Mouse (Mus musculus) neural tube, embryonic 11.5 days (tissue): ENCODE results near the gene Maml1. TPM values are rescaled to one million over a fixed set of nuclear protein-coding genes. Genes with fewer than 3 reads are reported as not detected.

Source experiments
- ATAC-seq: fragments of 200-750 bp; cut with Nextera tagmentation; 2 replicates; pipeline ENCODE4 v1.8.0; 2017; ENCODE audit warnings: moderate number of reproducible peaks, mild to moderate bottlenecking, moderate TSS enrichment, moderate library complexity; ENCODE audit not compliant: insufficient read depth, low FRiP score, low TSS enrichment
- DNase-seq: peaks from one replicate; pipeline ENCODE4 v3.0.0-alpha.2; 2015; ENCODE audit warnings: low spot score
- H3K27ac ChIP-seq: fragments of 300-500 bp; sonication (generic); 2 replicates; pipeline ENCODE4 v1.5.1; 2014; ENCODE audit warnings: low read depth, mild to moderate bottlenecking, low read length
- H3K27me3 ChIP-seq: fragments of 300-500 bp; sonication (generic); 2 replicates; pipeline ENCODE4 v1.6.1; 2014; ENCODE audit warnings: mild to moderate bottlenecking, low read length, mixed read lengths; ENCODE audit not compliant: control insufficient read depth, insufficient read depth
- H3K36me3 ChIP-seq: fragments of 300-500 bp; sonication (generic); 2 replicates; pipeline ENCODE4 v1.6.1; 2014; ENCODE audit warnings: mild to moderate bottlenecking, low read length, moderate library complexity, mixed read lengths; ENCODE audit not compliant: control insufficient read depth, insufficient read depth
- H3K4me1 ChIP-seq: fragments of 300-500 bp; sonication (generic); 2 replicates; pipeline ENCODE4 v1.6.1; 2014; ENCODE audit warnings: low read length, mixed read lengths; ENCODE audit not compliant: control insufficient read depth, insufficient read depth
- H3K4me2 ChIP-seq: fragments of 300-500 bp; sonication (generic); 2 replicates; pipeline ENCODE4 v1.6.1; 2014; ENCODE audit warnings: low read depth, mild to moderate bottlenecking, moderate library complexity
- H3K4me3 ChIP-seq: fragments of 300-500 bp; sonication (generic); 2 replicates; pipeline ENCODE4 v1.5.1; 2014; ENCODE audit warnings: low read depth, low read length
- H3K9ac ChIP-seq: fragments of 300-500 bp; sonication (generic); 2 replicates; pipeline ENCODE4 v1.6.1; 2014; ENCODE audit warnings: mild to moderate bottlenecking, low read length
- H3K9me3 ChIP-seq: fragments of 300-500 bp; sonication (generic); 2 replicates; pipeline ENCODE4 v1.6.1; 2016; ENCODE audit warnings: low read length; ENCODE audit not compliant: control insufficient read depth
- WGBS: fragments of 180-500 bp; shearing (Covaris S2); extraction: QIAGEN DNeasy Blood & Tissue Kit; methylation state at CpG from one replicate; pipeline ENCODE4 v1.1.7; 2014; 5-methylcytosine and 5-hydroxymethylcytosine counted together
- polyA plus RNA-seq: library from polyadenylated mRNA; unstranded; fragments of >200 nt; fragmentation: Nextera tagmentation; extraction: Ambion mirVana; gene quantifications from 2 replicates; pipeline ENCODE4 v1.2.1, GENCODE M21; 2014

Gene Maml1
- polyA plus RNA-seq, 1 experiment from 2014 or later, result 10.7 TPM

- 92% methylated on average over 13 of the region's 13 CpGs for WGBS
- DNase-seq (no peak), ATAC-seq (no peak)
- Histone ChIP-seq H3K9me3 (no peaks in the 10 kb centered on the region), H3K4me3 (no peak overlapping the region), H3K27me3 (peaks cover 14% of the 10 kb centered on the region), H3K36me3 (peaks cover 4% of the 10 kb centered on the region; the same call in 1 of the 2 replicates), H3K4me2 (no peak overlapping the region), H3K27ac (no peak overlapping the region), H3K4me1 (peaks cover 11% of the 10 kb centered on the region; the same call in 1 of the 2 replicates), H3K9ac (no peak overlapping the region)
Observed at GRCm38 (mm10) chr11:50233022-50233421, 59.1 kb downstream of the Maml1 start.

- WGBS, result 19% methylated on average over 8 of the region's 8 CpGs
- H3K36me3 ChIP-seq, result peaks cover 4% of the 10 kb centered on the region; the same call in 1 of the 2 replicates
- 0 out of 2 replicates have a peak, but pooled peaks cover 2% of the 10 kb centered on the region for H3K27me3 ChIP-seq
- H3K4me3 ChIP-seq, result peak overlapping the region; percentile 14; the same call in 1 of the 2 replicates
- peaks cover 12% of the 10 kb centered on the region for H3K4me1 ChIP-seq
- no peak overlapping the region for H3K9ac ChIP-seq
- no peak for DNase-seq
- 0 out of 2 replicates have a peak, but pooled peaks have one; percentile 39 for ATAC-seq
- no peak overlapping the region; the same call in 1 of the 2 replicates for H3K4me2 ChIP-seq
- no peak overlapping the region for H3K27ac ChIP-seq
- no peaks in the 10 kb centered on the region for H3K9me3 ChIP-seq
Observed at GRCm38 (mm10) chr11:50231411-50231810, 60.7 kb downstream of the Maml1 start.

GRCm38 (mm10) chr11:50230481-50231304, 61.4 kb downstream of the Maml1 start:
- no peak overlapping the region for H3K27ac ChIP-seq
- WGBS, result 20% methylated on average over 45 of the region's 45 CpGs
- DNase-seq (no peak), ATAC-seq (no peak)
- H3K4me2 ChIP-seq, result peak overlapping the region; percentile 42
- H3K36me3 ChIP-seq, result peaks cover 4% of the 10 kb centered on the region; the same call in 1 of the 2 replicates
- H3K4me1 ChIP-seq, result peaks cover 16% of the 10 kb centered on the region
- peak overlapping the region; percentile 14; the same call in 1 of the 2 replicates for H3K4me3 ChIP-seq
- 0 out of 2 replicates have a peak, but pooled peaks cover 2% of the 10 kb centered on the region for H3K27me3 ChIP-seq
- no peak overlapping the region for H3K9ac ChIP-seq
- no peaks in the 10 kb centered on the region for H3K9me3 ChIP-seq

- H3K9ac ChIP-seq, result no peak overlapping the region
- H3K4me1 ChIP-seq, result peaks cover 16% of the 10 kb centered on the region
- no peak for ATAC-seq
- no peak for DNase-seq
- H3K9me3 ChIP-seq, result no peaks in the 10 kb centered on the region
- peaks cover 2% of the 10 kb centered on the region; the same call in 1 of the 2 replicates for H3K36me3 ChIP-seq
- WGBS, result 51% methylated on average over 7 of the region's 7 CpGs
- H3K27ac ChIP-seq, result no peak overlapping the region
- H3K4me2 ChIP-seq, result no peak overlapping the region
- no peak overlapping the region for H3K4me3 ChIP-seq
- 0 out of 2 replicates have a peak, but pooled peaks cover 2% of the 10 kb centered on the region for H3K27me3 ChIP-seq
Observed at GRCm38 (mm10) chr11:50229252-50229910, 62.7 kb downstream of the Maml1 start.

- peaks cover 2% of the 10 kb centered on the region; the same call in 1 of the 2 replicates for H3K36me3 ChIP-seq
- H3K27me3 ChIP-seq, result 0 out of 2 replicates have a peak, but pooled peaks cover 2% of the 10 kb centered on the region
- no peak for ATAC-seq
- no peak overlapping the region; the same call in 1 of the 2 replicates for H3K4me2 ChIP-seq
- H3K9me3 ChIP-seq, result no peaks in the 10 kb centered on the region
- H3K4me3 ChIP-seq, result no peak overlapping the region
- no peak overlapping the region for H3K9ac ChIP-seq
- WGBS, result 22% methylated on average over 3 of the region's 3 CpGs
- H3K4me1 ChIP-seq, result peaks cover 19% of the 10 kb centered on the region
- no peak overlapping the region for H3K27ac ChIP-seq
- no peak for DNase-seq
Observed at GRCm38 (mm10) chr11:50228772-50229171, 63.3 kb downstream of the Maml1 start.

GRCm38 (mm10) chr11:50227736-50228135, 64.4 kb downstream of the Maml1 start:
- Histone ChIP-seq H3K4me1 (peaks cover 19% of the 10 kb centered on the region), H3K27me3 (0 out of 2 replicates have a peak, but pooled peaks cover 2% of the 10 kb centered on the region), H3K4me3 (no peak overlapping the region), H3K9ac (no peak overlapping the region), H3K4me2 (no peak overlapping the region), H3K36me3 (no peaks in the 10 kb centered on the region; the same call in 1 of the 2 replicates), H3K27ac (no peak overlapping the region), H3K9me3 (no peaks in the 10 kb centered on the region)
- ATAC-seq (no peak), DNase-seq (no peak)
- WGBS, result 92% methylated on average over 4 of the region's 4 CpGs

GRCm38 (mm10) chr11:50227226-50227625, 64.9 kb downstream of the Maml1 start:
- Histone ChIP-seq H3K9ac (no peak overlapping the region), H3K4me2 (no peak overlapping the region), H3K36me3 (no peaks in the 10 kb centered on the region; the same call in 1 of the 2 replicates), H3K27ac (no peak overlapping the region), H3K4me1 (peaks cover 19% of the 10 kb centered on the region), H3K4me3 (peak overlapping the region; percentile 4; the same call in 1 of the 2 replicates), H3K9me3 (no peaks in the 10 kb centered on the region), H3K27me3 (0 out of 2 replicates have a peak, but pooled peaks cover 2% of the 10 kb centered on the region)
- no peak for ATAC-seq
- WGBS, result 75% methylated on average over 3 of the region's 3 CpGs
- DNase-seq, result no peak

GRCm38 (mm10) chr11:50226406-50226805, 65.7 kb downstream of the Maml1 start:
- 0 out of 2 replicates have a peak overlapping the region, but pooled peaks have one; percentile 0 for H3K9ac ChIP-seq
- no peaks in the 10 kb centered on the region for H3K9me3 ChIP-seq
- no peaks in the 10 kb centered on the region; the same call in 1 of the 2 replicates for H3K36me3 ChIP-seq
- peaks cover 19% of the 10 kb centered on the region for H3K4me1 ChIP-seq
- 43% methylated on average over 2 of the region's 2 CpGs for WGBS
- H3K27ac ChIP-seq, result no peak overlapping the region
- DNase-seq (no peak), ATAC-seq (no peak)
- H3K4me2 ChIP-seq, result peak overlapping the region; percentile 97
- H3K27me3 ChIP-seq, result 0 out of 2 replicates have a peak, but pooled peaks cover 2% of the 10 kb centered on the region
- peak overlapping the region; percentile 91; the same call in 1 of the 2 replicates for H3K4me3 ChIP-seq
